Mouse (Mus musculus): Measurements from ENCODE around the gene Upk3b. TPM values are rescaled to one million over a fixed set of nuclear protein-coding genes. Genes with fewer than 3 reads are reported as not detected.

The Upk3b gene
- not detected for total RNA-seq (2021)
- long read RNA-seq, experiment 1: 0 reads
- long read RNA-seq, experiment 2: 0 reads

DNA sequence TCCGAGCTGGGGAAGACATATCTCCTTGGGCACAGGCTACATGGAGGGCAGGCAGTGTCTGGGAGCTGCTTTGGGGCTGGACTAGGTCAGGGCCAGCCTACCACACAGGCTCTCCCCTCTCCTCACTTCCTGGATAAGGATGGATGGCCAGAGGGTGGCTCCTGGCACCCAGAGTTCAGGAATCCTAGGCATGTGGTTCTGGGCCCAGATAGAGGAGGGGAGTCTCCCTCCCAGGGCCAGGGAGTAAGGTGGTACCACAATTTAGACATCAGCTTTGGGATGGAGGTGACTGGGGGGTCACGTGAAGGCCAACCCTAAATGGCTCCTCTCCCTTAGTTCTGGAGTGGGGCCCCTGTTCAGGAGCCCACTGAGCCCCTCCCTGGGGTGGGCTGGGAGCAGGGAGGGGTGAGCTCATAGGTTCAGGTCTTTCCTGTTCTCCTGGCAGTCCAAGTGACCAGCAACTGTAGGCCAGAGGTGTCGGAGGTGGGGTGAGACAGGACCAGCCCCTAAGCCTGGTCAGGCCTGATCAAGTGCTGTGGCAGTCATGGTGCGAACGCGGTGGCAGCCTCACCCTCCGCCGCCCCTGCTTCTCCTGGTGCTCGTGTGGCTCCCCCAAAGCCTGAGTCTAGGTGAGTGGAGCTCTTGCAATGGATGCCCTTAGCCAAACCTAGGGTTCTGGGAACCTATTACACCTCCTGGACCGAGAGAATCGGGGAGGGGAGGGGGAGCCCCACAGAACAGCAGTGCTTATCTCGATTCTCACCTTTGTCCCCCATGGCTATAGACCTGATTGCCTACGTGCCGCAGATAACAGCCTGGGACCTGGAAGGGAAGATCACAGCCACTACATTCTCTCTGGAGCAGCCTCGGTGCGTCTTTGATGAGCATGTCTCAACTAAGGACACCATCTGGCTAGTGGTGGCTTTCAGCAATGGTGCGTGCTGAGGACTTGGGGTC, at the start of gene Upk3b:
Gene Upk3b, plus strand, starts transcription at position 239 of the 957 bp plus-strand sequence.
- DNase-seq: no peak
- intact Hi-C loops (cut with DNase I): no loop called here

DNA sequence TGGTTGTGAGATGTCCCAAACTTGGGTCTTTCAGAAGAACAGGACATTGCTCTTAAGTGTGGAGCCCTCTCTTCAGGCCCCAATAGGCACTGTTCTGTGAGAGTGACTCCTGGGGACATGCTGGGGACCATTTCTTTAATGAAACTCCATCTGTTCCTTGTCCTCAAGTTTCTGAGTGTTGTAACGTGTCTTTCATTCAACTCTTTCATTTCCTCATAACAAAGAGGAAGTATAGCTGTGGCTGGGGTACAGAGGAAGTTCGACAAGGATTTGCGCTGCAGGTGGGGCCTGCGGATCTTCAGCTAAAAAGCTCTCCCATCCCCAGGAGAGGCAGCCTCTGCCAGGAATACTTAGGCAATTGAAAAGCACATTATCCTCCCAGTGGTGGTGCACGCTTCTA, 47.7 kb upstream of the Upk3b start:
- no peak for DNase-seq
- intact Hi-C loops (cut with DNase I): no loop called here

DNA sequence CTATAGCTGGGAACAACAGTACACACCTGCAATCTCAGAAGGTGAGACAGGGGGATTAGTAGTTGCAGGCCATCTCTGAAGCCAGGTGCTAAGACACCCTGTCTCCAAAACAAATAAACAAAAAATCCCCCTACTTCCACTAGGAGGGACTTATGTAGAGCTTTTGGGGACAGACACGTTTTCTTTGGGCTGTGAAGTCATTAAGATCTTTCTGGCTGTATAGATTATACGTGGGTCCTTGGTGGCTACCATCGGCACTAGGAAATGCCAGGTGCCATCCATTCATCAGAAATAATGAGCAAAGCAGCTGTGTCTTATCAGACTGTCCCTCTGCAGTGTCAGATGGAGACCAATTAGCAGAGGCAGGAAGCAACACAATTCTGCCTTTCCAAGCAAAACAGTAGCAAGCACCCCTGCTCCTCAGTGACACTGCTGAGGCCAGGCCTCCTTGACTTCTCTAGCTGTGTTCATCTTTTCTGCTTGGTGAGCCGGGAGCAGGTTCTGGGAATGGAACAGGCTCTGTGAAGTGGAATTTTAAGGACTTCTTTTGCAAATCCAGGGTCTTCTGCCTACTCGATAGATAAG, 44.8 kb upstream of the Upk3b start:
- DNase-seq: no peak

DNA sequence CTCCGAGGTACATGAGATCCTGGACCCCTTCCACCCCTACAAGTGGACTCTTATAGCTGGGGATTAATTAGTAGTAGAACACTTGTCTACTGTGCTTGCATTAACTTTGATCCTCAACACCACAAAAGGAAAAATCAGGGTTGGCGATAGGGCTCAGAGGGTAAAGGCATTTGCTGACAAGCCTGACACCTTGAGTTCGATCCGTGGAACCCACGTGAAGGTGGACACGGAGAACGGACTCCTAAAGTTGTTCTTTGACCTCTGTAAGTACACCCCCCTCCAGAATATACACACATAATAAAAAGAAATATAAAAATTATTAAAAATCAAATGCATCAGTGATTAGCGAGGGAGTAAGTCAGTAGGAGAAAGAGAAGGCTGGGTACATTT, 44.0 kb upstream of the Upk3b start:
- no peak for DNase-seq
- intact Hi-C loops (cut with DNase I): no loop called here

More for the DNA sequence above, 44.8 kb upstream of the Upk3b start:
- intact Hi-C loops (cut with DNase I): no loop called here

DNA sequence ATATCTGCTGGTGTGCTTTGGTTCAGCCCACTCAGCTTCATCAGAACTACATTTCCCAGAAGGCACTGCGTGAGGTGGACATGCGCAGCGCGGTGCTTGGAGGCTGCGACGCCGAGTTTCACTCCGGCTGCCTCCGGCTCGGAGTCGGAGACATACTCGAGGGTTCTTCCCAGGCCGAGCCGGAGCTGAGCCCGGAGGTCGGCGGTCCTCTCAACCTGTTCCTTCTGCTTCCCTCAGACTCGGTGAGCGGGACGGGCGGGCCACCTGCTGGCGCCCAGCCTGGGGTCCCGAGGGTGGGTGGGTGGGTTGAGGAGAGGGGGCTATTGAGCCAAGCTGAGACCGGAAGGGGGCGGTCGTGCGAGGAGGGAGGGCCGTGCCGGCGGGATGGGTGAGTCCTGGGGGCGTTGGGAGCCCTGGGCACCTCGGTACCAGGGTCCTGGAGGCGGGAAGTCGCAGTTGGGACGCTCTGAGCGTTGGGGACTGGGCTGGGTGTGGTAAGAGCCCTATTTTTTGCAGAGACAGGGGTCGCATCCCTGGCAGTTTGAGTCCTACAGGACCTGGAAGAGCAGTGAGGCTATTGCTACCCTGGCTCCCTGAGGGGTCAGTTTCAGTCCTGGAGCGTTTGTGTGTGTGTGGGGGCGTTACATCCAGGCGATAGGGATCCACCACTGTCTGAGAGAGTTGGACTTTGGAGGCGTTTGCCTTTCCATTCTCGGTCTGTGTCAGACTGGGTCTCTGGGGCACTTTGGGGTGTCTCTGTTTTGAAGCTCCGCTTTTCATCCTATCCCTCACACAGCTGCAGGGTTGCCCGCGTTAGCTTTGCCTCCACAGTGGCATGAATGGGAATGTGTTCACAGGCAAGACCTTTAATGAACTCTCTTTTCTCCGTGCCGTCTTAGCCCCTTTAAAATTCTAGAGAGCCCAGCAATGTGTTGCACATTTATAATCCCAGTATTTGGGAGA, 43.3 kb upstream of the Upk3b start, which contains the start of gene Dtx2:
Gene Dtx2, plus strand, starts transcription at position 76 of the 963 bp plus-strand sequence.
- intact Hi-C loops (cut with DNase I): no loop called here
- DNase-seq: peak; percentile 81 to 84

DNA sequence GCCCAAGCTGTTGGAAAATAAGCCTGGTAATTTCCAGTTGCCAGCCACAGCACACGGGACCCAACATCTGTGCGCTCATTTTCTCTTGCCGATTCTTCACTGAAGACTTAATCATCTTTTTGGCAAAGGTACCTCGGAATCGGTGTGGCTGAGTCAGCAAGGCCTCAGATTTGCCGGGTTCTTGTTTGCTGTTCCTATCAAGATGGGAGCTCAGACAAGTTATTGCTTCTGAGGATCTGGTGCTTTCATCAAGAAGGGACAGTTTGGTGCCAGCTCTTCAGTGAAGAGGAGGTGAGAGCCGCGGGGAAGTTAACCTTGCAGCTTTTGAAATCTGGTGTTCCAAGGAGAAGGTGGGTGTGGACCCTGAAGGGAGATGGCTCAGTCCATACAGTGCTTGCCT, 42.1 kb upstream of the Upk3b start:
- intact Hi-C loops (cut with DNase I): no loop called here
- no peak for DNase-seq

DNA sequence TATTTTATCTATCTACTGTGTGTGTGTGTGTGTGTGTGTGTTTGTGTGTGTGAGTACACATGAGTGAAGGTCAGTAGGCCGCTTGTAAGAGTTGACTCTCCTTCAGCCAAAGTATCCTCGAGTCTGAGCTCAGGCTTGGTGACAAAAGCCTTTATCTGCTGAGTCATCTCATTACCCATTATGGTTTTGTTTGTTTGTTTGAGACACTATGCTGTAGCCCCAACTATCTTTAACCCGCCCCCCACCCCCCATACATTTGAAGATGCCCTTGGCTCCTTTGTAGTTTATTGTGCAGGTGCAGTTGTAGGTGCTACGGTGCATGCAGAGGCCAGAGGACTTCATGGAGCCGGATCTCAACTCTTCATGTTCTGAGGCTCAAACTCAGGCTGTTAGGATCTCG, 37.1 kb upstream of the Upk3b start:
- intact Hi-C loops (cut with DNase I): no loop called here
- DNase-seq: no peak

DNA sequence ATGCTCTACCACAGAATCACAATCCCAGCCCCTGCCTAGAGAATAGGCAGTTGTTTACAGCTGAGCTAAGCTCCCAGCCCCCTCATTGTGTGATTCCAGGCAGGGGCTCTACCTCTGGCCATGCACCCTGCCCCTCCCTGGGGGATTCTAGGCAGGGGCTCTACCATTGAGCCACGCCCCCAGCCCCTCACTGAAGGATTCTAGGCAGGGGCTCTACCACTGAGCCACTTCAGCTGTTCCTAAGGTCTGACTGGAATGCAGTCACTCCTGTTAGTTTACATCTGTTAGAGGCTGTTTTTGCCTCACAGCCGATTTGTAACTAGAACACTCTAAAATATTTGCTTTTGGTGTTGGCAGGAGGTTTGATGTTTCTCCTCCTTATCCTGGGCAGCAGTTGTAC, 36.0 kb upstream of the Upk3b start:
- no peak for DNase-seq
- intact Hi-C loops (cut with DNase I): no loop called here

DNA sequence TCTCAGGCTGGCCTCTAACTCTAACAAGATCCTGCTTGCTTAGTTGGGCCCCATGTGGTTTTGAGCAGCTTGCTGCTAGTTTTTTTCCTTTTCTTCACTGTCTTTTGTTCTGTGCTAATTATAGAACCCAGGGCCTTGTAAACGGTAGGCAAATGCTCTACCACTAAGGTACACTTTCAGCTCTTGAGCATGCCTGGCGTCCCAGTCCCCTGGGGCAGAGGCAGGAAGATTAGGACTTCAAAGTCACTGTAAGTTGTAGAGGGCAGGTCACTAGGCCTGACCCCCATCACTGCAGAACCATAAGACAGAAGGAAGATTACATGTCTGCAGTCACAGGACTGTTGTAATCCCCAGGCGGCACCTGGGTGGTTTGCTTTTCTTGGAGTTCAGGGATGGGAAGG, 35.5 kb upstream of the Upk3b start:
- no peak for DNase-seq
- intact Hi-C loops (cut with DNase I): no loop called here

DNA sequence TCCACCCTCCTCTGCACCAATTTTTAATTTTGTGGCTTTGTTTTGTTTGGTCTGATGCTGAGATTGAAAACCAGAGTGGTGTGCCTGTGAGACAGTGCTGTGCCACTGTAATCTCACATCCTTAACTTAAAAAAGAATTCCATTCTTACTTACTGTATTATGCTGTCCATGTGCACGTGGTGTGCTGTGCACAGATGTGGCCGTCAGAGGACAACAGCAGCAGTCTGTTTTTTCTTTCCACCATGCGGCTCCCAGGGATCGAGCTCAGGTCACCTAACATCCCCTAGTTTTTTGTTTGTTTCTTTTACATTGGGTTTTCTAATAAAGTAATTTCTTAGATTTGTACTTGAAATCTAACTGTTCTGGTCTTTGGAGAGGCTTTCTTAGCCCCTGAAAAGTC, 33.8 kb upstream of the Upk3b start:
- DNase-seq: no peak
- intact Hi-C loops (cut with DNase I): no loop called here

DNA sequence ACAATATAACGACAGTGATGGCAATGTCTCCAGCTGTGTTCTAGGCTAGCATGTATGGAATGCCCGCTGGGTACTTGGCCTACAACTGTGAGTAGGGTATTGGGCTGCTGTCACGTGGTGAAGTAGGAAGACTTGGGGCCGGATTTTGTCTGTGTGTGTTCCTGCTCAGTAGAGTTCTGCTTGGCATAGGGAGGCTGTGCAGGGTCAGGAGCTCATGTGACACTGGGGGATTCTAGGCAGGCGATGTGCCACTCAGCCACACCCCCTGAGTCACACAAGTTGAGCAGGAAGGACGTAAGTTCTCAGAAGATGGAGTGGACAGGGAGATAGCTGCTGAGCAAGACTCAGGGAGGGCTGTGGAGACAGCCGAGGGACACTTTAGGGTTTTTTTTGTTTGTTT, 30.6 kb upstream of the Upk3b start:
- intact Hi-C loops (cut with DNase I): no loop called here
- DNase-seq: no peak

DNA sequence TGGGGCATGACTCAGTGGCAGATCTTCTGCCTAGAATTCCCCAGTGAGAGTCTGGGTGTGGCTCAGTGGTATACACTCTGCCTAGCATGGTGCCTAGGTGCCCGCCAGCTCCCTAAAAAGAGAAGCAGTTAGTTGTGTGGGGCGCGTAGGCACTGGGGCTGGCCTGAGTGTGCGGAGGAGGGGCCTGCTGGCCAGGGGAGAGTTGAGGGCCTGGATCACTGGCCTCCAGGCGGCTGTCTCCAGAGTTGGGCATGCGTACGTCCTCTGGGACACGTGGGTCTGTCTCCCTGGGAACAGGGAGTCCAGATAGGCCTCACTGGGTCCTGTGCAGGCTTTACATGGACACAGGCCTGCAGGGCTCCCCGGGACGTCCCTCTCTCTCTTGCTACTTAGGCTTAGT, 23.4 kb upstream of the Upk3b start:
- intact Hi-C loops (cut with DNase I): no loop called here
- peak in 1 of 2 experiments; percentile 13 for DNase-seq

DNA sequence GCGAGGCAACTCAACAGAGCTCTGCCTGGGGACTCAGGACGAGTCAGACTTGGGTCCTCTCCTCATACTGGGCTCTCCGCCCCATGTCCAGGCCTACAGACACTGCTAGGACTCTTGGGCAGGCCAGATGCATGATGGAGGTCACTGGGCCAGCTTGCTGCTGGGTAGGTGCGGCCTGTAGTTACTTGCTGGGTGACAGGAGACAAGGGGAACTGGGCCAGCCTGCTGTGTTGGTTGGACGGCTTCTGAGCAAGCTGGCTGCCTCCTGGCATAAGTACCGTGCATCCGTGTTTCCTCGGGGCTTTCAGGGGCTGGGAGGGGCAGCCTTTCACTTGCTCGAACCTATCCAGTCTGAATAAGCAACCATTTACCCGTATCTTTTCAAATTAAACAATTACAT, 22.7 kb upstream of the Upk3b start:
- intact Hi-C loops (cut with DNase I): no loop called here

DNA sequence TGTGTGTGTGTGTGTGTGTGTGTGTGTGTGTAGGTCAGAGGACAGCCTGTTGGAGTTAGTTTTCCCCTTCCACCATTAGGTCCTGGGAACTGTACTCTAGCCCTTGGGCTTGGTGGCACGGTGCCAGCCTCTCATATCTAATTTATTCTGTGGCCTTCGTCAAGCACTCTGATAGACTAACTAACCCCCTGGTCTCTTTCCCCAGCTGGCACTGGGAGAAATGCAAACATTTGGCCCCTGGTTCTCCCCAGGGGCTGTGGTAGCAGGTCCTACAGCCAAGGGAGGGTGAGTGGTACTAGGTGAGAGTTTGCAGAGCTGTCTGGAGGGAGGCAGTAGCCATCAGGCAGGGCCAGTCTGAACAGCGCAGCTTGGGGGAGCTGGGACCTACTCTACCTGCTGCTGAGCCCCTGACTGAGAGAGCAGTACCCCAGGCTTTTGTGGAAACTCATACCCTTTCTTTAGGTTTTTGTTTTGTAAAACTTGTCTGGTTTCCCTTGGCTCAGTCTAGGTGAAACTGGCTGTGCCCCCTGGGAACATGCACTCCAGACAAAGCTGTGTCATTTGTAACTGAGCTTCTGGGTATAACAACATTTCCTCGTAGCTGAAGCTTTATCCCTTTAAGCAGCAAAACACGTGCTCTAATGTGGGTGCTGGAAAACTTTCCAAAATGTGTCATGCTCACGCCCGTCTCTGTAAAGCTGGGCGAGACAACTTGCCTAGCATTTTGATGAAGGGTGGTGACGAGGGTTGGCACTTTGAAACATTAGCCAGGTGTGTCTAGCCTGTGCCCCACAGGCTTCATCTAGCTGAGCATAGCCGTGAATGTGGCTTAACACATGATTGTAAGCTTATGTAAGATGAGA, 22.1 kb upstream of the Upk3b start:
- no peak for DNase-seq
- intact Hi-C loops (cut with DNase I): no loop called here

More for the DNA sequence above, 22.7 kb upstream of the Upk3b start:
- no peak for DNase-seq

DNA sequence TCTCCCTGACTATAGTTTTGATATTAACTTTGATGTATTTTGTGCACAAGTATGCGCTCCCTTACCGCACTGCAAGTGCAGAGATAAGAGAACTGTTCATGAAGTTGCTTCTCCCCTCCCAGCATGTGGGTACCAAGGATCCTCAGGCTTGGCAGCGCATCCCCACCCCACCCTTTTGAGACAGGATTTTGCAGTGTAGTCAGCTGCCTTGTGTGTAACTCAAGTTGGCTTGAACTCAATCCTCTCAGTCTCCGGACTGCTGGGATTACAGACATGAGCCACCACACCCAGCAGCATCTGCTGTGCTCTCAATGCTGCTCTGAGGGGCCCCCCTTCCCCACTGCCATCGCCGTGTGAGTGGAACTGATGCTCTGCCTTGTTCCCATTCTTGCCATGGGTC, 21.0 kb upstream of the Upk3b start:
- intact Hi-C loops (cut with DNase I): no loop called here
- peak in 1 of 2 experiments; percentile 37 for DNase-seq

DNA sequence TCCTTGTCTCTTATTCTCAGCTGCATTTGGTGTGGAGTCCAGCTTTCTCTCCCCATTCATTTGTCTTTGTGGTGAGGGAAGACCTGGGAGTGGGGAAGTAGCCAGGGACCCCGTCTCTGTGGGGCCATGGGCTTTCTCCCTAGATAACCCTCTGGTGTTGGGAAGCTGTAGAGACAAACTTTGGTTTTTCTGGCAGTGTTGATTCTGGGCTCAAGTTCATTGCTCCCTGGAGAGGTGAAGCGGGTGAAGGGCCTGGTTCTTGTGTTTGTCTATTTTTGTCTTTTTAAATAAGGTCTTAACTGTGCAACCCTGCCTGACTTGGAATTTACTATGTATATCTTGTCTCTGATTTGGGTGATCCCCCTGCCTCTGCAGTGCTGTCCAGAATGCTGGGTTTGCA, 19.6 kb upstream of the Upk3b start:
- no peak for DNase-seq
- intact Hi-C loops (cut with DNase I): no loop called here

DNA sequence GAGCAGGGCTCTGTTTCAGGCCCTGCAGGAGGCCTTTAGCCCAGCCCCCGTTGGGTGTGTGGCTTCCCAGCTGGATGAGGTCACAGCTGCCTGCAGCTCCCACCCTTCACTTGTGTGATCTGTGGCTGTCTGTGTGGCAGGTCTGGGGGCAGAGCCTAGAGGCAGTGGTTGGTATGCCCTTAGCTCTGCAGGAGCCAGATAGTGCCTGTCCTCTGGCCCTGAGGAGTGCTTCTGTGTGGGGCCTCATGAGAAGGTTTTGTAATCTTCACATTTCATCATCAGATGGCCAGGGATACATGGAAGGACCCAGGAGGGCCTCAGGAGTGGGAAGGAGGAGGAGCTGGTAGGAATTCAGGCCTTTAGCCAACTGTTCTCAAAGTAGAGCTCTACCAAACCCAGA, 18.4 kb upstream of the Upk3b start:
- no peak for DNase-seq
- intact Hi-C loops (cut with DNase I): loop anchor here (5.0 kb wide), 1 partner anchor 38 kb away; the partner anchor contains the start of gene Zp3

DNA sequence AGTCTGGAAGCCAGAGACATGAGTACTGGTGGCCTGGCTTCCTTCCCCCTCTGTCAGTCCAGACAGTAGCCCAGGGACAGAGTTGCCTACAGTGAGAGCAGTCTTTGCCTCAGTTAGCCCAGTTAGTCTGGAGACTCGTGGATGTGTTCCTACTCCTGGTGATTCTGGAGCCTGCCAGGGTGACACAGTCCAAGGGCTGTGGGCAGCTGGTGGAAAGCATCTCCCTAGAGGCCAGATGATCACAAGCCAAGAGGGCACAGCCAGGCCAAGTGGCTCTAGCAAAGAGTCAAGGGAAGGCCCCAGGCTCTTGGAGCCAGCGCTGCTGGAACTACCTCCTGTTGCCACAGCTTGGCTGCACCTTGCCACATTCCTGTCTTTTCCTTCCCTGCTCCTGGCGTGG, 12.6 kb upstream of the Upk3b start:
- peak; percentile 43 to 47 for DNase-seq
- intact Hi-C loops (cut with DNase I): no loop called here

DNA sequence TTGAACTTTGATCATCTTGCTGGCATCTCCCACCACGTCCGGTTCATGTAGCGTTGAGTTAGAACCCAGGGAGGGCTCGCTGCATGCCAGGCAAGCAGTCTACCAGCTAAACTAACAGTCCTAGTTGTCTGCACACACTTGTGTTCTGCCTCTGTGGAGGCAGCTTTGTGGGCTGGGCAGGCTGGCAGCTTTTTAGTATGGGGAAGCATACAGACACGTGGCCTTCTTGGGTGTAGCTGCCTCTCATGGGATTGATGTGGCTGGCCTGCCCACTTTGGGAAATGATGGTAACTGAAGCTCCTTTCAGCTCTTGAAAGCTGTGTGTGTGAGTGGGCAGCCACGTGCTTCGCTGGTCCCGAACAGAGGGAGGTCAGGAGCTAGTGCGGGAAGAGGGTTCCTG, 11.4 kb upstream of the Upk3b start:
- intact Hi-C loops (cut with DNase I): no loop called here
- no peak for DNase-seq
